Mouse (Mus musculus) CH12.LX (cell line): ENCODE results near the gene Frmd4a.

Source experiments
- BHLHE40 ChIP-seq: IDR thresholded peaks from 2 replicates; pipeline ENCODE4 v1.6.1; 2011; ENCODE audit warnings: mild to moderate bottlenecking, low read depth, low read length, improper control_type of control experiment
- CTCF ChIP-seq, 2 experiments: IDR thresholded peaks in 1 of 2; conservative IDR thresholded peaks in 1 of 2; 2 replicates each; pipeline ENCODE4 v1.5.1; 2011 to 2012; ENCODE audit warnings: low read depth in 2 of 2, low read length in 2 of 2, improper control_type of control experiment in 1 of 2, inconsistent platforms in 1 of 2, mild to moderate bottlenecking in 1 of 2, moderate library complexity in 1 of 2
- EP300 ChIP-seq: IDR thresholded peaks from 2 replicates; pipeline ENCODE4 v1.6.1; 2011; ENCODE audit warnings: low read length, improper control_type of control experiment
- JUN ChIP-seq: IDR thresholded peaks from 2 replicates; pipeline ENCODE4 v1.6.1; 2011; ENCODE audit warnings: low read depth, mild to moderate bottlenecking, low read length, improper control_type of control experiment, moderate library complexity; ENCODE audit not compliant: insufficient read depth
- MAX ChIP-seq: IDR thresholded peaks from 2 replicates; pipeline ENCODE4 v1.6.1; 2011; ENCODE audit warnings: low read length, improper control_type of control experiment
- PAX5 ChIP-seq: IDR thresholded peaks from 2 replicates; pipeline ENCODE4 v1.6.1; 2012; ENCODE audit warnings: low read length, inconsistent platforms, mixed read lengths
- POLR2A ChIP-seq: IDR thresholded peaks from 2 replicates; pipeline ENCODE4 v1.6.1; 2011; ENCODE audit warnings: low read depth, mild to moderate bottlenecking, improper control_type of control experiment, low read length
- POLR2AphosphoS2 ChIP-seq: IDR thresholded peaks from 2 replicates; pipeline ENCODE4 v1.6.1; 2011; ENCODE audit warnings: low read depth, low read length, improper control_type of control experiment
- RAD21 ChIP-seq: IDR thresholded peaks from 2 replicates; pipeline ENCODE4 v1.6.1; 2011; ENCODE audit warnings: low read depth, mild to moderate bottlenecking, low read length, improper control_type of control experiment, moderate library complexity
- SIN3A ChIP-seq: IDR thresholded peaks from 2 replicates; pipeline ENCODE4 v1.6.1; 2012; ENCODE audit warnings: low read length, improper control_type of control experiment, inconsistent platforms
- TBP ChIP-seq: conservative IDR thresholded peaks from 2 replicates; pipeline ENCODE4 v1.6.1; 2011; ENCODE audit warnings: low read depth, low read length, improper control_type of control experiment
- TCF12 ChIP-seq: IDR thresholded peaks from 2 replicates; pipeline ENCODE4 v1.6.1; 2014; ENCODE audit warnings: low read depth, mild to moderate bottlenecking, inconsistent platforms, low read length, improper control_type of control experiment
- USF2 ChIP-seq: conservative IDR thresholded peaks from 2 replicates; pipeline ENCODE4 v1.6.1; 2011; ENCODE audit warnings: low read depth, low read length, improper control_type of control experiment
- ZC3H11A ChIP-seq: IDR thresholded peaks from 2 replicates; pipeline ENCODE4 v1.6.1; 2012; ENCODE audit warnings: low read depth, mild to moderate bottlenecking, inconsistent platforms, low read length, improper control_type of control experiment

DNA sequence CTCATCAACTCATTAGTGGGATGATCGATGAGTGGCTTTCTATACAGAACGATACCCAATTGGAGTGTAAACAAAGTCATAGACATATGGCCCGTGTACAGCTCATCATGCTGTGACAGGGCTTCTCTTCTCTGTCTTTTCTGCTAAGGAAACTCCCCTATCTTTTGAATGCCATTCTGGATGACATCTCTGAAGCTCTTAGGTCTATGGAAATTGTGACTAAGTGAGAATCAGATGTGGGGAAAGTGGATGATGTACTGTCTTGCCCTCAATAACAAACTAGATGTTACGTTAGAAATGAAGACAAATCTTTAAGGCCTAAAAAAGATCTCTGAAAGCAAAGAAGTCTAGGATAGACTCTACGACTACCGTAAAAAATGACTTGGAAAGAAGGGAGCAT, 362.9 kb downstream of the Frmd4a start:
- TF ChIP-seq PAX5 (no peak), EP300 (peak; percentile 77), POLR2A (no peak), ZC3H11A (no peak), CTCF (conservative IDR thresholded peaks at IDR 0.05 in 1 of 2, IDR thresholded peaks at IDR 0.05 in 1 of 2; ENCODE audit: low read depth in 2 of 2, low read length in 2 of 2) (no peak), JUN (peak; percentile 83), SIN3A (no peak), MAX (no peak), USF2 (no peak), TBP (no peak), BHLHE40 (no peak; the same call in 1 of the 2 replicates), TCF12 (no peak), RAD21 (no peak), POLR2AphosphoS2 (no peak)
